Mouse (Mus musculus): ENCODE data around the gene Ros1. TPM values are rescaled to one million over a fixed set of nuclear protein-coding genes. Genes with fewer than 3 reads are reported as not detected.

Ros1 gene
- polyA plus RNA-seq, 1 experiment from 2014 or later: not detected

- Histone ChIP-seq H3K4me2 (peak overlapping the region; percentile 93), H3K4me1 (peaks cover 14% of the 10 kb centered on the region), H3K9ac (no peak overlapping the region), H3K27ac (replicated peaks) (no peak overlapping the region), H3K4me3 (0 out of 2 replicates have a peak overlapping the region, but pooled peaks have one; percentile 58), H3K9me3 (no peaks in the 10 kb centered on the region), H3K36me3 (no peaks in the 10 kb centered on the region), H3K27me3 (replicated peaks) (peaks cover 80% of the 10 kb centered on the region)
- no peak for ATAC-seq (ENCODE audit: extremely low read depth, insufficient number of reproducible peaks, low FRiP score, low TSS enrichment)
- 4% methylated on average over 9 of the region's 9 CpGs for WGBS
Measured at GRCm38 (mm10) chr10:52021231-52021630, 173.8 kb downstream of the Ros1 start.

GRCm38 (mm10) chr10:52018471-52018870, 176.6 kb downstream of the Ros1 start:
- no peak overlapping the region for H3K9ac ChIP-seq
- no peak for ATAC-seq (ENCODE audit: extremely low read depth, insufficient number of reproducible peaks, low FRiP score, low TSS enrichment)
- 63% methylated on average over 1 of the region's 1 CpGs for WGBS
- peaks cover 14% of the 10 kb centered on the region for H3K4me1 ChIP-seq
- H3K27ac ChIP-seq (replicated peaks): no peak overlapping the region
- H3K36me3 ChIP-seq: no peaks in the 10 kb centered on the region
- no peaks in the 10 kb centered on the region for H3K9me3 ChIP-seq
- H3K4me2 ChIP-seq: no peak overlapping the region
- H3K27me3 ChIP-seq (replicated peaks): peaks cover 53% of the 10 kb centered on the region
- H3K4me3 ChIP-seq: no peak overlapping the region

Small RNAs within 50 kb of the gene (microRNA-seq; reads per million reads assigned to microRNA genes)
- not detected for gene Gm24084

Other genes with a start within 250 kb of the Ros1 start
- gene Vgll2, start 172.7 kb downstream of the Ros1 start, polyA plus RNA-seq (2015; fragmentation: Nextera tagmentation; extraction: Ambion mirVana): 0.28 and 0.32 TPM in 2 replicates
- 8.0 and 8.5 TPM in 2 replicates for gene Dcbld1, start 38.4 kb upstream of the Ros1 start, polyA plus RNA-seq (2015; fragmentation: Nextera tagmentation; extraction: Ambion mirVana)
- not detected in 2 replicates for gene Gm26741, start 163.5 kb upstream of the Ros1 start, polyA plus RNA-seq (2015; fragmentation: Nextera tagmentation; extraction: Ambion mirVana)
- 12.4 and 13.7 TPM in 2 replicates for gene Gopc, start 186.9 kb upstream of the Ros1 start, polyA plus RNA-seq (2015; fragmentation: Nextera tagmentation; extraction: Ambion mirVana)
- gene Nepn, start 193.7 kb upstream of the Ros1 start, polyA plus RNA-seq (2015; fragmentation: Nextera tagmentation; extraction: Ambion mirVana): 0.08 TPM in 1 of 2 replicates, not detected in the other
- 8.1 and 8.5 TPM in 2 replicates for gene Nus1, start 222.3 kb upstream of the Ros1 start, polyA plus RNA-seq (2015; fragmentation: Nextera tagmentation; extraction: Ambion mirVana)

Measured in heart, embryonic 13.5 days (tissue).